Mouse (Mus musculus) C3H10T1/2 (cell line): ENCODE data around the gene Tulp2. TPM values are rescaled to one million over a fixed set of nuclear protein-coding genes. Genes with fewer than 3 reads are reported as not detected.

Experiments
- polyA plus RNA-seq, 2 experiments: library from polyadenylated mRNA; unstranded; fragments of >200 nt; fragmentation: generic; extraction: Trizol; gene quantifications; one replicate each; pipeline ENCODE4 v1.2.1; 2012; ENCODE audit warnings: missing spikeins in 2 of 2

The Tulp2 gene
- 1 to 10 TPM in 1 of 2 experiments, under 1 TPM in 1; 0.09 to 1.7 TPM for polyA plus RNA-seq

GRCm38 (mm10) chr7:45481374-45481927 lies at the start of gene Tulp2:
Tulp2 (plus strand) TSS chr7:45481877.

GRCm38 (mm10) chr7:45434203-45435015 lies 47.3 kb upstream of the Tulp2 start, which contains the start of gene Gys1:
Gys1 (plus strand) TSS chr7:45434844.

GRCm38 (mm10) chr7:45437521-45438276 lies 44.0 kb upstream of the Tulp2 start, which contains the start of gene Ruvbl2:
Ruvbl2 (minus strand) TSS chr7:45438096.

GRCm38 (mm10) chr7:45459564-45460140 lies 22.0 kb upstream of the Tulp2 start, which contains the start of gene Ftl1:
Ftl1 (minus strand) TSS chr7:45459884.

GRCm38 (mm10) chr7:45466283-45467089 lies 15.2 kb upstream of the Tulp2 start, which contains the start of gene Bax:
Bax (minus strand) TSS chr7:45466898.

GRCm38 (mm10) chr7:45486761-45487415 lies 5.2 kb downstream of the Tulp2 start, which contains the start of gene Gm45808:
Gm45808 (minus strand) TSS chr7:45486811.

GRCm38 (mm10) chr7:45488293-45489204 lies 6.9 kb downstream of the Tulp2 start, which contains the start of gene Dhdh:
Dhdh (minus strand) TSS chr7:45488805.

GRCm38 (mm10) chr7:45509912-45510787 lies 28.5 kb downstream of the Tulp2 start, which contains the start of gene Nucb1:
Nucb1 (minus strand) TSS chr7:45510406.

GRCm38 (mm10) chr7:45525809-45526473 lies 44.3 kb downstream of the Tulp2 start, which contains the start of the genes Ppp1r15a and Plekha4:
Ppp1r15a (minus strand) TSS chr7:45526268.
Plekha4 (plus strand) TSS chr7:45526330.

GRCm38 (mm10) chr7:45554744-45555143 lies 73.1 kb downstream of the Tulp2 start, which contains the start of gene Hsd17b14:
Hsd17b14 (plus strand) TSS chr7:45554893.

GRCm38 (mm10) chr7:45570103-45570741 lies 88.5 kb downstream of the Tulp2 start, which contains the start of gene Bcat2:
Bcat2 (plus strand) TSS chr7:45570153.

Other genes with a start within 250 kb of the Tulp2 start
- gene Cd37, start 242.8 kb upstream of the Tulp2 start, polyA plus RNA-seq, result under 1 TPM; 0.11 to 0.28 TPM
- gene Slc6a16, start 240.8 kb upstream of the Tulp2 start, polyA plus RNA-seq, result not detected
- gene Slc6a21, start 204.4 kb upstream of the Tulp2 start, polyA plus RNA-seq, result not detected
- gene Trpm4, start 148.1 kb upstream of the Tulp2 start, polyA plus RNA-seq, result 10 to 100 TPM; 23.4 to 26.2 TPM
- under 1 TPM; 0.02 to 0.06 TPM for gene Hrc, start 146.6 kb upstream of the Tulp2 start, polyA plus RNA-seq
- gene Ppfia3, start 114.9 kb upstream of the Tulp2 start, polyA plus RNA-seq, result 1 to 10 TPM; 1.1 to 2.1 TPM
- 1 to 10 TPM in 1 of 2 experiments, under 1 TPM in 1; 0.23 to 1.8 TPM for gene Lin7b, start 111.3 kb upstream of the Tulp2 start, polyA plus RNA-seq
- gene Snrnp70, start 86.1 kb upstream of the Tulp2 start, polyA plus RNA-seq, result 100 to 1,000 TPM; 229 to 271 TPM
- gene Kcna7, start 76.2 kb upstream of the Tulp2 start, polyA plus RNA-seq, result not detected
- gene Ntf5, start 68.2 kb upstream of the Tulp2 start, polyA plus RNA-seq, result under 1 TPM; 0.35 to 0.94 TPM
- under 1 TPM in 1 of 2 experiments, not detected in 1; 0.11 TPM for gene Lhb, start 61.1 kb upstream of the Tulp2 start, polyA plus RNA-seq
- gene Gys1, start 47.0 kb upstream of the Tulp2 start, polyA plus RNA-seq, result 10 to 100 TPM; 10.3 to 18.4 TPM
- gene Ruvbl2, start 43.8 kb upstream of the Tulp2 start, polyA plus RNA-seq, result 100 to 1,000 TPM in 1 of 2 experiments, 10 to 100 TPM in 1; 68.4 to 154 TPM
- over 10,000 TPM in 1 of 2 experiments, 1,000 to 10,000 TPM in 1; 3,673 to 13,112 TPM for gene Ftl1, start 22.0 kb upstream of the Tulp2 start, polyA plus RNA-seq
- gene Bax, start 15.0 kb upstream of the Tulp2 start, polyA plus RNA-seq, result 100 to 1,000 TPM; 253 to 519 TPM
- not detected for gene Gm45808, start 4.9 kb downstream of the Tulp2 start, polyA plus RNA-seq
- under 1 TPM; 0.07 to 0.21 TPM for gene Dhdh, start 6.9 kb downstream of the Tulp2 start, polyA plus RNA-seq
- gene Nucb1, start 28.5 kb downstream of the Tulp2 start, polyA plus RNA-seq, result 100 to 1,000 TPM in 1 of 2 experiments, 10 to 100 TPM in 1; 66.5 to 268 TPM
- gene Ppp1r15a, start 44.4 kb downstream of the Tulp2 start, polyA plus RNA-seq, result 10 to 100 TPM in 1 of 2 experiments, 1 to 10 TPM in 1; 9.1 to 24.6 TPM
- 10 to 100 TPM in 1 of 2 experiments, under 1 TPM in 1; 0.27 to 17.6 TPM for gene Plekha4, start 44.5 kb downstream of the Tulp2 start, polyA plus RNA-seq
- gene Hsd17b14, start 73.0 kb downstream of the Tulp2 start, polyA plus RNA-seq, result 1 to 10 TPM in 1 of 2 experiments, under 1 TPM in 1; 0.71 to 5.8 TPM
- gene Bcat2, start 88.3 kb downstream of the Tulp2 start, polyA plus RNA-seq, result 10 to 100 TPM; 37.7 to 68.6 TPM
- under 1 TPM in 1 of 2 experiments, not detected in 1; 0.27 TPM for gene Fgf21, start 133.6 kb downstream of the Tulp2 start, polyA plus RNA-seq
- not detected for gene Fut1, start 135.4 kb downstream of the Tulp2 start, polyA plus RNA-seq
- gene Izumo1, start 139.9 kb downstream of the Tulp2 start, polyA plus RNA-seq, result not detected
- gene Rasip1, start 145.6 kb downstream of the Tulp2 start, polyA plus RNA-seq, result under 1 TPM; 0.05 to 0.07 TPM
- 1 to 10 TPM in 1 of 2 experiments, under 1 TPM in 1; 0.05 to 1.3 TPM for gene Mamstr, start 158.1 kb downstream of the Tulp2 start, polyA plus RNA-seq
- under 1 TPM in 1 of 2 experiments, not detected in 1; 0.06 TPM for gene Fut2, start 184.5 kb downstream of the Tulp2 start, polyA plus RNA-seq
- gene Ntn5, start 202.1 kb downstream of the Tulp2 start, polyA plus RNA-seq, result 1 to 10 TPM in 1 of 2 experiments, under 1 TPM in 1; 0.04 to 3.3 TPM
- gene Sec1, start 212.5 kb downstream of the Tulp2 start, polyA plus RNA-seq, result 1 to 10 TPM in 1 of 2 experiments, under 1 TPM in 1; 0.42 to 1.3 TPM
- 10 to 100 TPM in 1 of 2 experiments, under 1 TPM in 1; 0.81 to 21.1 TPM for gene Car11, start 218.0 kb downstream of the Tulp2 start, polyA plus RNA-seq
- 10 to 100 TPM; 13.0 to 47.5 TPM for gene Dbp, start 223.2 kb downstream of the Tulp2 start, polyA plus RNA-seq
- 1,000 to 10,000 TPM; 3,564 to 8,503 TPM for gene Rpl18, start 233.6 kb downstream of the Tulp2 start, polyA plus RNA-seq
- 10 to 100 TPM; 13.6 to 20.8 TPM for gene Sphk2, start 236.1 kb downstream of the Tulp2 start, polyA plus RNA-seq
- under 1 TPM; 0.05 to 0.09 TPM for gene Fam83e, start 239.3 kb downstream of the Tulp2 start, polyA plus RNA-seq
- under 1 TPM in 1 of 2 experiments, not detected in 1; 0.12 TPM for gene Spaca4, start 243.9 kb downstream of the Tulp2 start, polyA plus RNA-seq